ENCODE assay signal across 15 mouse cellular contexts in the genomic region with DNA sequence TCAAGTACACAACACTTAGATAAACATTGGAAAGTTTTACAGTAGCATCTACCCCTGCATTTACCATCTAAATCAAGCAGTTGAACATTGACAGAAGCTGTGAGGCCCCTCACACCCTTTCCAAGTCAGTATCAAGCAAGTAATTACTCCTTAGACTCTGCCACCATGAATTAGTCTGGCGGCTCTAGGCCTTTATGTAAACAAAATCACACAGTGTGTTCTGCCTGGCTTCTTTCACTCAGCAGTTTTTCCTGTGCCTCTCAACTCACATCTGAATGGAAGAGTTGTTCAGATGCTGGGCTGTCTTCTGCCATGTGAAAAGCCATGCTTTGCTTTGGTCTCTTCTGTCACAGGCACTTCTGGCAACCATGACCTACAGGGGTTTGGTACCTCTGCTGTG.
"Had no signal": no experiment of that assay in that cellular context is flagged by ENCODE, and none has a peak within 500 bp of the region (broad histone marks: within the 10 kb centered on the region; RNA-seq: fewer than 3 reads in every experiment).

No protein-coding gene starts in this region.

- H3K27me3 ChIP-seq: limb, embryonic 12.5 days; limb, embryonic 15.5 days; midbrain, embryonic 13.5 days; neural tube, embryonic 13.5 days had no signal

- H3K9me3 ChIP-seq: limb, embryonic 12.5 days; limb, embryonic 15.5 days; midbrain, embryonic 13.5 days; neural tube, embryonic 13.5 days had no signal

- DNase-seq: kidney, adult 8-10 months; kidney, postnatal 14 days; kidney, postnatal 4 days; left cerebral cortex, postnatal 4 days; liver, postnatal 0 days; lung, postnatal 14 days; thymus, adult 18-20 months; thymus, postnatal 36 days had no signal

- H3K9ac ChIP-seq: limb, embryonic 12.5 days; limb, embryonic 15.5 days; liver, embryonic 14.5 days; liver, postnatal 0 days; midbrain, embryonic 13.5 days; neural tube, embryonic 13.5 days had no signal

- ATAC-seq: liver, postnatal 0 days; midbrain, embryonic 13.5 days had no signal

- H3K4me2 ChIP-seq: limb, embryonic 12.5 days; limb, embryonic 15.5 days; liver, embryonic 11.5 days; midbrain, embryonic 13.5 days; neural tube, embryonic 13.5 days had no signal

- H3K27ac ChIP-seq: limb, embryonic 12.5 days; liver, embryonic 14.5 days; macrophage; midbrain, embryonic 13.5 days; neural tube, embryonic 13.5 days had no signal

- H3K4me3 ChIP-seq: limb, embryonic 12.5 days; limb, embryonic 15.5 days; midbrain, embryonic 13.5 days; neural tube, embryonic 13.5 days had no signal

- H3K36me3 ChIP-seq: limb, embryonic 12.5 days; limb, embryonic 15.5 days; midbrain, embryonic 13.5 days; neural tube, embryonic 13.5 days had no signal
